Mouse (Mus musculus) CH12.LX (cell line): ENCODE results near the gene Map1b.
A peak's percentile ranks its signal among the peaks of the same experiment; 100 is the strongest.

Experiments used
- CTCF ChIP-seq, 2 experiments: IDR thresholded peaks in 1 of 2; conservative IDR thresholded peaks in 1 of 2; 2 replicates each; pipeline ENCODE4 v1.5.1; 2011 to 2012; ENCODE audit warnings: low read depth in 2 of 2, low read length in 2 of 2, improper control_type of control experiment in 1 of 2, inconsistent platforms in 1 of 2, mild to moderate bottlenecking in 1 of 2, moderate library complexity in 1 of 2
- JUND ChIP-seq: conservative IDR thresholded peaks from 2 replicates; pipeline ENCODE4 v1.6.1; 2011; ENCODE audit warnings: low read depth, low read length, improper control_type of control experiment
- KAT2A ChIP-seq: IDR thresholded peaks from 2 replicates; pipeline ENCODE4 v1.6.1; 2012; ENCODE audit warnings: low read length, improper control_type of control experiment, inconsistent platforms; ENCODE audit not compliant: insufficient replicate concordance
- POLR2A ChIP-seq: IDR thresholded peaks from 2 replicates; pipeline ENCODE4 v1.6.1; 2011; ENCODE audit warnings: low read depth, mild to moderate bottlenecking, improper control_type of control experiment, low read length
- TBP ChIP-seq: conservative IDR thresholded peaks from 2 replicates; pipeline ENCODE4 v1.6.1; 2011; ENCODE audit warnings: low read depth, low read length, improper control_type of control experiment
- TCF12 ChIP-seq: IDR thresholded peaks from 2 replicates; pipeline ENCODE4 v1.6.1; 2014; ENCODE audit warnings: low read depth, mild to moderate bottlenecking, inconsistent platforms, low read length, improper control_type of control experiment
- ZC3H11A ChIP-seq: IDR thresholded peaks from 2 replicates; pipeline ENCODE4 v1.6.1; 2012; ENCODE audit warnings: low read depth, mild to moderate bottlenecking, inconsistent platforms, low read length, improper control_type of control experiment
- ZNF384 ChIP-seq: IDR thresholded peaks from 2 replicates; pipeline ENCODE4 v1.6.1; 2012; ENCODE audit warnings: low read depth, low read length, improper control_type of control experiment, inconsistent platforms

DNA sequence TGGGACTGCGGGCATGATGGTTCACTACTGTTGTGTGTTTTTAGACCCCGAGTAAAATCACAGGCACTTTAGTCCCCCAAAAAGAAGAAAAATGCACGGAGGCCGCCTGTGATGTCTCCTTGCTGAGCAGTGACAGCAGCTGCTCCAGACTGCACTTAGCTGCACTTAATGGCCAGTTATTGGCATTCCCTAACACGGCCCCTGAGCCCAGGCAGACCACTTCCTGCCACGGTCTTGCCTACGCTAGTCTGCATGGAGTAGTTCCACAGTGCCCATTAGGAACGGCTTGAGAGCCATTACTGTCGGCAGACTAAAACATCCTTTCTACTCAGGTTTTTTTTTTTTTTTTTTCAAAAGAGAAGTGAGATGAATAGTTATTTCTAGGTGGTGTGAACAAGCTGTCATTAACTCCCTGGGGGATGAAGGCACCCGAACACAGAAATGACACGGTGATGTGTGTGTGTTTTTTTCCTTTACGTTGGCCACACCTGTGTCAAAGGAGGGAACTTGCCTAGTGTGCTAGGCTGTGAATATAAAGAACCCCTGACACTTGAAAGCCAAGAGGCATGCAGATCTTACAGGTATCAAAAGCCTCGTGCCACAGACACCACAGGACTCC lies 14.1 kb downstream of the Map1b start:
- TF ChIP-seq JUND (0 out of 2 replicates have a peak, but pooled peaks have one; percentile 25), TBP (no peak), ZC3H11A (no peak), KAT2A (no peak), CTCF (conservative IDR thresholded peaks at IDR 0.05 in 1 of 2, IDR thresholded peaks at IDR 0.05 in 1 of 2; ENCODE audit: low read depth in 2 of 2, low read length in 2 of 2) (no peak), POLR2A (no peak), TCF12 (peak; percentile 37; the same call in 1 of the 2 replicates), ZNF384 (peak; percentile 97)
